Mouse (Mus musculus): ENCODE data around the gene Pms2. TPM values are rescaled to one million over a fixed set of nuclear protein-coding genes. Genes with fewer than 3 reads are reported as not detected.

The Pms2 gene
- total and polyA plus RNA-seq, 3 experiments: 0.73 to 7.9 (median 7.1) TPM

Other genes starting within 250 kb of the Pms2 start
- 10 to 100 TPM; 13.1 to 14.6 TPM for gene Usp42, start 177.7 kb upstream of the Pms2 start, total RNA-seq (2021)
- gene Usp42, start 177.7 kb upstream of the Pms2 start, polyA plus RNA-seq (2012; rRNA removed): 6.2 and 6.8 TPM in 2 replicates
- gene Eif2ak1, start 92.2 kb upstream of the Pms2 start, total RNA-seq (2021): 10 to 100 TPM; 38.4 to 38.8 TPM
- 20.2 and 25.6 TPM in 2 replicates for gene Eif2ak1, start 92.2 kb upstream of the Pms2 start, polyA plus RNA-seq (2012; rRNA removed)
- gene Ankrd61, start 12.3 kb upstream of the Pms2 start, total RNA-seq (2021): not detected
- gene Ankrd61, start 12.3 kb upstream of the Pms2 start, polyA plus RNA-seq (2012; rRNA removed): 0.08 TPM in 1 of 2 replicates, not detected in the other
- 10 to 100 TPM; 37.5 to 38.1 TPM for gene Aimp2, start 117 bp upstream of the Pms2 start, total RNA-seq (2021)
- gene Aimp2, start 117 bp upstream of the Pms2 start, polyA plus RNA-seq (2012; rRNA removed): 69.2 and 77.6 TPM in 2 replicates
- gene Gm42421, start 18.2 kb downstream of the Pms2 start, total RNA-seq (2021): under 1 TPM in 1 of 2 experiments, not detected in 1; 0.95 TPM
- gene Gm42421, start 18.2 kb downstream of the Pms2 start, polyA plus RNA-seq (2012; rRNA removed): not detected in 2 replicates
- 1 to 10 TPM; 4.3 to 7.4 TPM for gene Rsph10b, start 23.1 kb downstream of the Pms2 start, total RNA-seq (2021)
- 0.21 and 0.31 TPM in 2 replicates for gene Rsph10b, start 23.1 kb downstream of the Pms2 start, polyA plus RNA-seq (2012; rRNA removed)
- 10 to 100 TPM; 51.1 to 57.1 TPM for gene Ccz1, start 104.9 kb downstream of the Pms2 start, total RNA-seq (2021)
- gene Ccz1, start 104.9 kb downstream of the Pms2 start, polyA plus RNA-seq (2012; rRNA removed): 3.5 and 6.6 TPM in 2 replicates
- gene Ocm, start 116.7 kb downstream of the Pms2 start, total RNA-seq (2021): not detected
- not detected in 2 replicates for gene Ocm, start 116.7 kb downstream of the Pms2 start, polyA plus RNA-seq (2012; rRNA removed)
- 10 to 100 TPM; 32.1 to 36.1 TPM for gene Lmtk2, start 190.5 kb downstream of the Pms2 start, total RNA-seq (2021)
- 14.4 and 14.6 TPM in 2 replicates for gene Lmtk2, start 190.5 kb downstream of the Pms2 start, polyA plus RNA-seq (2012; rRNA removed)